Mouse (Mus musculus) kidney, adult 9 months (tissue): ENCODE data around the gene Ggt6.
A peak's percentile ranks its signal among the peaks of the same experiment; 100 is the strongest.
"Not testable (repeated sequence)": the region's sequence is repeated elsewhere in the genome, so short reads cannot be mapped to it uniquely, and the experiment has no call there.

ENCODE experiments used
- DNase-seq: peaks from one replicate; pipeline ENCODE4 v3.0.0; 2022

Gene Ggt6

DNA sequence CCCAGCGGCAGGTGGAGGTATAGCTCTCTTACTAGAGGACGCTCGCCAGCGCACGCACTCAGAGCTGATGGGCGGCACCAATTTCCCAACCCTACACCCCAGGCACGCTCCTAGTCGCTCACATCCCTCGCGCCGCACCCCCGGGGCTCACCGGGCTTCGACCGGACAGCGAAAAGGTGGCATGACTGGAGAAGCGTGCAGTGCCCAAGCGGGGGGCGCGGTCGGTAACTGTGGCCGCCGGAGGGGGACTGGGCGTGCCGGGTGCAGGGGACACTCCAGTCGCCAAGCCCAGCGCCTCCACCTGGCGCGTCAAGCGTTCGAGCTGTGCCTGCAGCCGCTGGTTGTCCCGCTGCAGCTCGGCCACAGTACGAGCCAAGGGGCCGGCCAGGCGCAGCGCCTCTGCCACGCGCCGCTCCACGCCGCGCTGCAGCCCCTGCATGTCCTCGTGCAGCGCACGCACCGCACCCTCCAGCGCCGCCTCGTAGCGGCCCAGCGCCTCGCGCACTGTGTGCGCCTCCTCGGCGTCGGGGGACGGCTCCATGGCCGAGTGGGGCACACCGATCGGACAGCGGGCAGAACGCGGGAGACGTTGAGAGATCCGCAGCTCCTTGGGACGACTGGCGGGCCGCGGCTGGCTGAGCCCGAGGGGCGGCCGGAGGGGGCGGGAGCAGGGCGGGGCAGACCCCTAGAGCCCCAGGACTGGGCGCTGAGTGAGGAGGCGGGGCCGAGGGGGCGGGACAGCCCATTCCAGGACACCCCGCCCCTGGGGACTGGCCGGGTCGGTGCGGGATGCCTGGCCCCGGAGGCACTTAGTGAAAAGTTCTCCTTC lies 24.0 kb upstream of the Ggt6 start, which contains the start of gene Smtnl2:
TSS of gene Smtnl2 (minus strand) at position 621 of the 829 bp plus-strand sequence.
- DNase-seq = peak; percentile 92

DNA sequence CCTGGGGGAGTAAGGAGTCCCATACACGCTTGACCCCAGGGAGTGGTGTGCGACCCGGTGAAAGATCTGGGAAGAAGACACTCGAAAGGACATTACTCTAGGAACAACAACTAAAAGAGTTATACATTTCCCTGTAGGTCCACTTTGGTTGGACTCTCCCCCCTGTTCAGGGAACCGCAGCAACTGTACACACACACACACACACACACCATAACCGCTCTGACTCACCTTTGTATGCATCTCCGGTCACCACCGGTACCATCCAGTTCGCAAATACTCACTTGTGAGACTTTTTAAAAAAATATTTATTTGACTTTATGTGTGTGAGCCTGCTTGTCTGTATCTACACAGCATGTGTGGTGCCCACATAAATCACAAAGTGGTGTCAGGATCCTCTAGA lies 23.4 kb upstream of the Ggt6 start:
- DNase-seq = no peak

DNA sequence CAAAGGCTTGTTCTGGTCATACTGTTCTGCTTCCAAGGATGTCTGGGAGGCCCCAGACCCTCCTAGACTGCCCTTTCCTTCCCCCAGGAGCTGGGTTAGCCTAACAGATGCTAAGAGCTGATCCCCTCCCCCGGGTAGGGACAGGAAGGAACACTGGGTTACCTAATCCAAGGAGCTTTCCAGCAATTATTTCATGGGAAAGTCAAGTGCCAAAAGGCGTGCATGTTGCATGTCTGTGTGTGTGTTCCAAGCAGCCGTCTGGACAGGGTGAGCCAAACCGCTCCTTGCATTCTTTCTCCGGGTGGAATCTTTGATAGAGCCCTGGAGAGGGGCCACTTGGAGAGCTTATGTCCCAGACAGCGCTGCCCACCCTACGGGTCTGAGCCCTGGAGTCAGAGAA lies 22.3 kb upstream of the Ggt6 start:
- no peak for DNase-seq

DNA sequence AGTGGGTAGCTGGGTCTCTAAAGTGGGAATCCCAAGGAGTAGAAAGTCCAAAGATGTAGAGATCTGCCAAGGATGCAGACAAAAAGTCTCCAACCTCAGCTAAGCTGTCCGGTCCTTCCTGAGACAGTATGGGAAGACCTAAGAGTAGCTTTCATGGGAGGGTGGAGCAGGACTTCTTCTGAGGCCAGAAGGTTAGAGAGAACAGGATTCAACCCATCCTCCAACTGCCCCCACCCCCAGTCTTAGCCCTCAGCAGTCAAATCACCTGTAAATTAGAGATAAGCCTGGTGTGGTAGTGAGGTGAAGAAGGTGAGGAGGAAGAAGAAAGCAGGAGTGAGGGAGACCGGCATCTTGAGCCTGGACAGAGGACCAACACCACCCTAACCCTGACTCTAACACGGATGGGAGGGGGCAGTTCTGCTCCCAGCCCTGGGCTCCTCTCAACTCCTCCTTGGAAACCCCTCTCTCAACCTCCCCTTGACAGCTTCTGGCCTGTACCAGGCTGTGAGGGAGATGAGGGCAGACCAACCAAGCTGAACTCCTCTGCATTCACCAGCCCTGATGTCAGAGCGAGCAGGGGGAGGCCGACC lies 21.6 kb upstream of the Ggt6 start:
- no peak for DNase-seq

DNA sequence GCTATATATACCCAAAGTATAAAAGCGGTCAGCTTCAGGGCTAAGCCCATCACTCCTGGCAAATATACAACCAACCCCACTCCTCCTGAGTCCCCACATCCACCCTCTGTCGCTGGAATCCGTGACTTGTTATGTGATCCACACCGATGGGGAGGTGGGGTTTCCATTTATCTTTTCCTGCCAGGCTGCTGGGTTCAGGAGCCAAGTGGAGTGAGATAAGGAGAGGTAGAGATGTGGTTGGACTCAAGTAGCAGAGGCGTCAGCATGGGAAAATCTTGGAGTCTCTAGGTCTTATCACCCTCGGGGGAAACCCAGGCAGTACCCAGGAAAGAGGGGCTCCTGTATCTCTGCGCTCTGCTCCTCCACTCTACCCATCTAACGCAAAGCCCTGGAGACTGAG lies 20.2 kb upstream of the Ggt6 start:
- no peak for DNase-seq

DNA sequence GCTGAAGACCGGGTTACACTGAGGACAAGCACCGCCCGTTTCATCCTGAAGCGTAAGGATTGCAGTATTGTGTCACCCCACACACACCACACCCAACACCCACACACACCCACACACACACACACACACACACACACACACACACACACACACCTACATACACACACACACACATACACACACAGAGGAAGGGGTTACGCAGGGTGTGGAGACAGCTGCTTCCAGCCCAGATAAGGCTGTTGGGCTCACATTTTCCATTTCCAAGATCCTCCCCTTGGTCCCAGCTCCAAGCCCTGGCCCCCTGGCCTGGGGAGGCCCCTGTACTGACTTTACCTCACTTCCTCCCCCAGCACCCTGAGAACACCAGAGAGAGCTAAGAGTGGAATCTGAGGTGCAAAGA lies 18.7 kb upstream of the Ggt6 start:
- no peak for DNase-seq

DNA sequence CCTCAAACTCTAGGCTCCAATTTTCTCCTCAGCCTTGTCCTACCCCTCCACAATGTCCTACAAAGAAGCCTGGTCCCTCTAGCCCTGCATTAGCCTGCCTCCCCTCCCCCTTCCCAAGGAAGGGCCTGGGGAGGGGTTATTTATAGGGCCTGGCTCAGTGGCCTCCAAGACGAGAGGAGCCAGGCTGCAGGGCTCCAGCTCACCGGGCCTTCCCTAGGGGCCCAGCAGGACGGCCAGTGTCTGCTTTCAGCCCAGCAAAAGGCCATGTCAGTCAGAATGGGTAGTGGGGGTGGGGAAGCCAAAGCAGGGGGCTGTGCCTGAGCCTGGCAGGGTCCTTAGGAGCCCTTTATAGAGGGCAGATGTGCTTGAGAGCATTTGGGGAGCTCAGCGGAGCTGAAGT lies 17.9 kb upstream of the Ggt6 start:
- DNase-seq = no peak

DNA sequence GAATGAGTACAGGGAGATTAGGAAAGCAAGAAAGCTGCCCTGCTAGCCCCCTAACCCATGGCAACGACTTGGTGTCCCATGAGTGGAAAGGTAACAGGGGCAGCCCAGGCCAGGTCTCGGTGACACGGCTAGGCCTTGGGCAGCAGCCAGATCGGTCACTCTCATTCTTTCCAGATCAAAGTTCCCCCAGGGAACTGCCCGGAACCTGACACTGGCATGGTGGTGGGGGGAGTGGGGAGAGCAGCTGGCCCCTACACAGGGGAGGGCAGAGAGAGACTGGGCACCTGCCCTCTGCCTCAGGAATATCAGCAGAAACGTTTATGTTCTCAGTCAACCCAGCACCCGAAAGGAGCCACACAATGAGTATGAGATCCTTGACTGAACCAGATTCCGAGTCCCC lies 17.1 kb upstream of the Ggt6 start:
- DNase-seq = peak; percentile 73

DNA sequence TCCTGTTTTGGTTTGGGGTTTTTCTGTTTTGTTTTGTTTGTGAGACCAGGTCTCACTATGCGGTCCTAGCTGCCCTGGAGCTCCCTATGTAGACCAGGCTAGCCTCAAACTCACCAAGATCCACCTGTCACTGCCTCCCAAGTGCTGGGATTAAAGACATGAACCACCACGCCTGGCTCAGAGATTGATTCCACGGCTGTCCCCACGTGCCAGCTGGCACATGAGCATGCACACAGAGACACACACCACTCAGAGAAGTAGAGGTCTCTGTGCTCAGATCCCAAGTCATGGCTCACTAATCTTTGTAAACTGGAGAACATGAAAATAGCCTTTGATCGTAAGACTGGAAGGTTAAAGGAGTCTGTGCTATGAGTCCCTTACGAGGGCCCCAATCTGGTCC lies 16.3 kb upstream of the Ggt6 start:
- DNase-seq = no peak

DNA sequence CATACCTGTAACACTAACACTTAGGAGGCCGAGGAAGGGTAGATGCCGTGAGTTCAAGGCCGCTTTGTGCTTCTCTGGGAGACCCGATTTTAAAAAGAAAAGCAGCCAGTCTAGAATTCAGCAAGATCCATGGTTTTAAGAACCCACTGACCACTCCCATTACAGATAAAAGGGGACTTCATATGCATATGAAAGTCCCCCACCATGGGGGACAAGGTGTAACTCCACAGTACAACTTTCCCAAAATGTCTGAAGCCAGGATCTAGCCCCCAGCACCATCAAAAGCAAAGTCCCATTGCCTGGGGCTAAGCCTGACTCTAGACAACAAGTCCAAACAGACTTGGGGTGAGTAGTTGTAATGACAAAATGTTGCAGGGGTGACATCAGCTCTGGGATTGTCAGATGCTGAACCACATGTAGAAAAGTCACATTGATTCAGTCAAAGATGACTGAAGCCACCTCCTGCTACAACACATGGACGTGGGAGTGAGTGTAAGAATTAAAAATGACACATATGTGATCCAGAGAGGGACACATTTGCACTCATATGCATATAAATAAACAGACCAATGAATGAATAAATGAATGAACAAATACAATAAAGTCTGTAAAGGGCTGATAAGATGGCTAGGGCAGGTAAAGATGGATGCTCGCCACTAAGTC lies 14.7 kb upstream of the Ggt6 start:
- no peak for DNase-seq

DNA sequence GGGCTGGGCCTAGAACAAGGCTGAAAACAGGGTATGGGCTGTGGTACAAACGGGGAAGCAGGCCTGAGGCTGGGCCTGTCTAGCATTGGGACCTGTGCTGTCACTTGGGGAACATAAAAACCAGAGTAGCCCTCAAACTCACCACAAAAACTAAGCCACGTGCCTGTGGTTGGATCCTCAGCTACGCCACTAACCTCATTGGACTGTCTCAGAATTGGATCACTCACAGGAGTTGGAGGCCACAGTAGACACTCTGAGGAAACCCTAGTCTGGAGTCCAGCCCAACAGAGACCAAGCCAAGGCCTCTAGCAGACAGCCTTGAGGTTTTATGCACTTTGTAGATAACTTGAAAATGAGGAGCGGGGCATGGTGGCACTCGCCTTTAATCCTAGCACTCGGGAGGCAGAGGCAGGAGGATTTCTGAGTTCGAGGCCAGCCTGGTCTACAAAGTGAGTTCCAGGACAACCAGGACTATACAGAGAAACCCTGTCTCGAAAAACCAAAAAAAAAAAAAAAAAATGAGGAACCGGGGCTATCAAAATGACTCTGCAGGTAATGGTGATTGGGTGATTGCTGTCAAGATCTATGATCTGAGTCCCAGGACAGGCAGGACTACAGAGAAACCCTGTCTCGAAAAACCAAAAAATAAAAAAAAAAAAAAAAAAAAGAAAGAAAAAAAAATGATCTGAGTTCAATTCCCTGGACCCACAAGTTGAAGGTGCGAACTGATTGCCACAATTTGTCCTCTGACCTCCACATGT lies 13.6 kb upstream of the Ggt6 start:
- DNase-seq = no peak

DNA sequence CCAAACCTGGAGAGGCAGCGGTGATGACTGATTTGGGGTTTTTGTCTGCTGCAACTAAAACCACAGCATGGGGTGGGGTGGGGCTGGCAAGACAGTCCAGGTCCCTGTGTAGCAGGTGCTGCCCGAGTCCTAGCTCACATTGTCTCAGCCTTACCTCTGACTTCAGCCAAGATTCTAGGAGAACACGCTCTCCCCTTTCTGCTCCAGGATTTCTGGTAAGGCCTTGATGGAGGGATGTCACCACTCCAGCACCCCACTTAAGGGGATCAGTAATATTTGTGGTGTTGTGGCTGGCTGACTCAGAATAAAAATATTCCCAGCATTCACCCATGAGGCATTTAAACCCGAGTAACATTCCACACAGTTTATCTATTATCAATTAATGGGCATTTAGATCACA lies 11.6 kb upstream of the Ggt6 start:
- DNase-seq = no peak

DNA sequence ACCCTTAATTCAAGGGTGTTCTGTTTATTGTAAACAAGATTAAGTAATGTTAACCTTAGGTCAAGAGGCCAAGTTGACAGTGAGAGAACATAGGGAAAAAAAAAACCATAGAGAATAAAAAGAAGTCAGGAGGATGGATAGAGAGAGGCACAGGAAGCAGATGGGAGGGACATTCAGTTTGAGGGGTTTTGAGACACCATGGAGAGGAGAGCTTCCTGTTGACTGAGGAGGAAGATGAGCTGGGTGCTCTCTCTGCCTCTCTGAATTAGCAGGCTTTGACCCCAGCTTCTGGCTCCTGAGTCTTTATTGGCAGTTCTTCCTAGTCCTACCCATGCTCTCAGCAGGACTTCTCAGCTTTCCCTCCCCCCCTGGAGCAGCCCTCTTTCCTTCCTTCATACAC lies 10.1 kb upstream of the Ggt6 start:
- DNase-seq = no peak

DNA sequence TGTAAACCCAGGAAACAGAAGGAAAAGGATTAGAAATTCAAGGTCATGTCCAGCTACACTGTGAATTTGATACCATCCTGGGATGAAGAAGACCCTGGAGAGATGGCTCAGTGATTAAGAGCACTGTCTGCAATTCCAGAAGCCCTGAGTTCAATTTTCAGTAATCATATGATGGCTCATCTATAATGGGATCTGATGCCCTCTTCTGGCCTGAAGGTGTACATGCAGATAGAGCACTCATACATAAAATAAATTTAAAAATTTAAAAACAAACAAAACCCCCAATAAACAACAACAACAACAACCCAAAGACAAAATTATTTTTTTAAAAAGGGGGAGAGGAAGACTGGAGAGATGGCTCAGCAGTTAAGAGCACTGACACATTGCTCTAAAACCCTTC lies 8.4 kb upstream of the Ggt6 start:
- DNase-seq = no peak

DNA sequence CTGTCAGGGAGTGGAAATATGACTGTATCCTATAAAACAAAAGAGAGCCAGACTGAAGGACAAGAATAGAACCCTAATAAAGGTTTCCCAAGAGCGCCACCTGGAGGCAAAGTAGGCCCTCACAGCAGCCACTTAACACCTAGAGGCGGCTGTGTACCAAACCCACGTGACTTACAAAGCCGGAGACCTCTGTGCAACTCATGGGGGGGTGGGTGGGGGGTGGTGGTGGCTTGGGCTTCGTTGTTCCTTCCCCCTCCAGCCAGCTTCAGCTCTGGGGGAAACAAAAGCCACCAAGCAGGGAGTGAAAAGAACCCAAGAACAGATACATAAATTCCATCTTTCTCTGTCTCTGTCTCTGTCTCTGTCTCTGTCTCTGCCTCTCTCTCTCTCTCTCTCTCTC lies 6.6 kb upstream of the Ggt6 start:
- DNase-seq = peak; percentile 94

DNA sequence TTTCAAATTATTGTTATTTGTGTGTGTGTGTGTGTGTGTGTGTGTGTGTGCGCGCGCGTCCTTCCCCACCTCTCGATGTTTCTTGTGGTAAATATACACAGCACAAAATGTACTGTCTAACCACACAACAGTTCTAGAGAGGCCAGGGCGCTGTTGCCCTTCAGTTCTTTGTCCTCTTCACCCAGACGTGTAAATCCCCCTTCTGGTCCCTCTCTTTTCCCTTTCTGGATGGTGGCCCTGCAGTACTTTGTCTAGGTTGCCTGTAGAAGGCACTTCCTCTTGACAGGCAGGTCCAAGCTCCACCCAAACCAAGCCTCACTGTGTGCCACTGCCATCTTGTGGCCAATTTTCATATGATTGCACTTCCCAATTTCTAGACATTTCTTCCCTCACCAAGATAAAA lies 6.0 kb upstream of the Ggt6 start:
- peak; percentile 90 for DNase-seq

DNA sequence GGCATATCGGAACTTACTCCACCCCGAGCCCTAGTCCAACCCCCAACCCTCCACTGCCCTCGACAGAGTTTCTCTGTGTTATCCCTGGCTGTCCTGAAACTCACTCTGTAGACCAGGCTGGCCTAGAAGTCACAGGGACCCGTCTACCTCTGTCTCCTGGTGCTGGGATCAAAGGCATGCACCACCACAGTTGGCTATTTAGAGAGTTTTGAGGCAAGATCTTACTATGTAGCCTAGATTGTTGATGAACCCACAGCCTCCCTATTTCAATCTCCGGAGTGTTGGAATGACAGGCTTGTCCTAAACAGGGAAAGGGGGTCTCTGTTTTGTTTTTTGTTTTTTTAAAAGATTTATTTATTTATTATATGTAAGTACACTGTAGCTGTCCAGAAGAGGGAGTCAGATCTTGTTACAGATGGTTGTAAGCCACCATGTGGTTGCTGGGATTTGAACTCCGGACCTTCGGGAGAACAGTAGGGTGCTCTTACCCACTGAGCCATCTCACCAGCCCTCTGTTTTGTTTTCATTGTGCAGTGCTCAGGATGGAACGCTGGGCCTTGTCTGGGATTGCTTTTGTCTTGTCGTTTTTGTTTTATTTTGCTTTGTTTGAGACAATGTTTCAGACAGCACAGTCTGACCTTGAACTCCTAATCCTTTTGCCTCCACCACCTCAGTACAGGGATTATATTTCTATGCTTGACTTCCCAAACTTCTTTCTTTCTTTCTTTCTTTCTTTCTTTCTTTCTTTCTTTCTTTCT lies 4.8 kb upstream of the Ggt6 start:
- not testable (repeated sequence) for DNase-seq

DNA sequence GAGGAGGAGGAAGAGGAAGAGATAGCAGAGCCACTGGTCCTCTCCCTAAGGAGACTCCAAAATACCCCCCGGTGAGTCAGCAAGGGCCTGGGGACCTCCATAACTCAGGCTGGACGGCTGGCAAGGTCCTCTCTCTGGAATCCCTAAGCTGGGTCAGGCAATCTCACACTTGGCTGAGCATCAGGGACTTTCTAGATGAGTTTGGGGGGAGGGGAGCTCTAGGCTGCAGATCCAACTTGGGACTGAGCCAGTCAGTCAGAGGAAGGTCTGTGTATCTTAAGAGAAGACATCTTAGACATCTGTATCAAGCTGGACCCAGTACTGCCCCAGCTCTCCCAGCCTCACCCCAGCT lies 344 bp downstream of the Ggt6 start:
- DNase-seq = peak; percentile 88

DNA sequence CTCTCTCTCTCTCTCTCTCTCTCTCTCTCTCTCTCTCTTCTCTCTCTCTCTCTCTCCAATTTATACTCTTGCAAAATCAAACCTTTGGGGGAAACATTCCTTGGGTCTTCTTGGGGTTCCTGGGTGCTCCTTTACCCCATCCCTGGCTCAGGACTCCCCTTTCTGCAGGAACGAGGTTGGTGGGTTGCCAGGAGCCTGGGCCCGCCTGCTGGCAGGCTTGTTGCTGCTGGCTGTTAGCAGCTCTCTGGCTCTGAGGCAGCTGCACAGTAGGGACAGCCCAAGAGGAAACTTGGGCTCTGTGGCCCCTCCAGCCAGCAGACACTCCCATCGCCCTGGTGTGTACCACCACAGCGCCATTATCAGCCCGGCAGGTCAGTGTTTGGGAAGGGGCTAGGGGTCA lies 945 bp downstream of the Ggt6 start:
- peak; percentile 45 for DNase-seq

DNA sequence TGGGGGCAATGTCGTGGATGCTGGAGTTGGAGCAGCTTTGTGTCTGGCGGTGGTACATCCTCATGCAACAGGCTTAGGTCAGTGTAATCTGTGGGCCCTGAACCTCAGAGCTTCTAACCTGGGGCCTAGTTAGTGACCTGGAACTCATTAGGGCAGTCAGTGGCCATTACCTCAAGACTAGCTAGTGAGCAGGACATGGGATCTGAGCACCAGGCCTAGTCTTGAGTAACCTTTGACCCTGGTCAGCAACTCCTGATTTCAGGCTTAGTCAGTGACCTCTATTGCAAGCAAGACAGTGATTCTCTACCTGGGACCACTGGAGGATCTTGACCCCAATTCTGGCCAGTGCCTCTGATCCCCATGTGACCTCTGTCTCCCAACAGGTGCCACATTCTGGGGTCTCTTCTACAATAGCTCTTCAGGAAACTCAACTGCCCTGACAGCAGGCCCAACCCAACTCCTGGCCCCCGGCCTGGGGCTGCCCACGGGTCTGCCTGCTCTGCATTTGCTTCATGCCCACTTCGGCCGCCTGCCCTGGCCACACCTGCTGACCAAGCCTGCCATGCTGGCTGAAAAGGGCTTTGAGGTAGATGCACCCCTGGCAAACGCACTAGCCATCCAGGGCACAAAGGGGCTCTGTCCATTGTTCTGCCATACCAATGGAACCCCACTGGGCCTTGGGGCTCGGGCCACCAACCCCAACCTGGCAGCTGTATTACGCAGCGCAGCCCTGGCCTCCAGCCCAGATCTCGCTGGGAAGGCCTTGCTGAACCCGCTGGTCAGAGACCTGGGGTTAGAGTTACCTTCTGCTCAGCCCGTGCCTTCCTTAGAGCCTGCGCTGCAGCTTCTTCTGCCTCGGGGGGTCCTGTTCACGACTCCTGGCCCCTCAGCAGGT lies 1.7 kb downstream of the Ggt6 start:
- peak; percentile 64 for DNase-seq

DNA sequence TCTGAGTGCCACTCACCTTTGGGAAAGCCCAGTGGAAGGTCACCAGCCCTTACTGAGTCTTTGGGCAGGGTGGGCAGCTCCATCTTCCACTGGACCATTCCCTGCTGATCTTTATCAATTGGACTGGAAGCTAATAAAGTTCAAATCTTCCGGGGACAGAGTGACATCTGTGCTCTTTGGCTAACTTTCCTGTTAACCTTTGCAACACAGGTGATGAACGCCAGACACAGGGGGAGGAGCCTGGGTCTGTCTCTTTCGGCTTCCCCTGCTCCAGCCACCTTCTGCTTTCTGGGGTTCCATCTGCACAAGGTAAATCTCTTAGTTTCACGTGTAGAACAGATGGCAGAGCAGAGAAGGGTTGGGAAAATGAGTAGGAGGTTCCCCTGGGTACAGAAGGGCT lies 3.1 kb downstream of the Ggt6 start:
- DNase-seq = no peak

DNA sequence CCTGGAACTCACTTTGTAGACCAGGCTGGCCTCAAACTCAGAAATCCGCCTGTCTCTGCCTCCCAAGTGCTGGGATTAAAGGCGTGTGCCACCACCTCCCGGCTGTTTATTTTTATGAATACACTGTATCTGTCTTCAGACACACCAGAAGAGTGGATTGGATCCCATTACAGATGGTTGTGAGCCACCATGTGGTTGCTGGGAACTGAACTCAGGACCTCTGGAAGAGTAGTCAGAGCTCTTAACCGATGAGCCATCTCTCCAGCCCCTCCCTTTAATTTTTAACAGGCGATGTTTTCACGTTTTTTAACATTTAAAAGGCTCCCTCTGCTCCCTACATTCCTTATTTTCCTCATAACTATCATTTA lies 5.3 kb downstream of the Ggt6 start:
- DNase-seq = not testable (repeated sequence)
